Mouse (Mus musculus): Measurements from ENCODE around the gene Cgas.

- no peak for TF ChIP-seq EP300 (IDR thresholded peaks at IDR 0.05; ENCODE audit: low read depth)
- TF ChIP-seq CTCF (IDR thresholded peaks at IDR 0.05; ENCODE audit: low read depth) = no peak
These were observed 56.1 kb downstream of the Cgas start for GRCm38 (mm10) chr9:78386947-78387346.
